Mouse (Mus musculus) liver, embryonic 11.5 days (tissue): ENCODE data around the gene Aim2. TPM values are rescaled to one million over a fixed set of nuclear protein-coding genes. Genes with fewer than 3 reads are reported as not detected.
"Not testable (repeated sequence)": the region's sequence is repeated elsewhere in the genome, so short reads cannot be mapped to it uniquely, and the experiment has no call there.

Source experiments
- ATAC-seq: fragments of 200-750 bp; cut with Nextera tagmentation; replicated peaks from 2 replicates; pipeline ENCODE4 v1.8.0; 2017; ENCODE audit warnings: moderate number of reproducible peaks, mild to moderate bottlenecking, moderate TSS enrichment, moderate library complexity; ENCODE audit not compliant: low FRiP score
- DNase-seq: peaks from one replicate; pipeline ENCODE4 v3.0.0-alpha.2; 2017; ENCODE audit warnings: low spot score
- H3K27ac ChIP-seq: fragments of 300-500 bp; sonication (generic); 2 replicates; pipeline ENCODE4 v1.5.1; 2014; ENCODE audit warnings: mild to moderate bottlenecking, low read depth, low read length, control low read depth
- H3K27me3 ChIP-seq: fragments of 300-500 bp; sonication (generic); replicated peaks from 2 replicates; pipeline ENCODE4 v1.6.1; 2014; ENCODE audit warnings: low read length, mixed read lengths; ENCODE audit not compliant: control insufficient read depth, insufficient read depth
- H3K36me3 ChIP-seq: fragments of 300-500 bp; sonication (generic); 2 replicates; pipeline ENCODE4 v1.6.1; 2014; ENCODE audit warnings: mild to moderate bottlenecking, low read length, moderate library complexity, mixed read lengths; ENCODE audit not compliant: control insufficient read depth, insufficient read depth
- H3K4me1 ChIP-seq: fragments of 300-500 bp; sonication (generic); replicated peaks from 2 replicates; pipeline ENCODE4 v1.6.1; 2014; ENCODE audit warnings: low read length, mixed read lengths; ENCODE audit not compliant: control insufficient read depth, insufficient read depth
- H3K4me2 ChIP-seq: fragments of 300-500 bp; sonication (generic); 2 replicates; pipeline ENCODE4 v1.6.1; 2014; ENCODE audit warnings: mild to moderate bottlenecking, control low read depth, moderate library complexity
- H3K4me3 ChIP-seq: fragments of 300-500 bp; sonication (generic); 2 replicates; pipeline ENCODE4 v1.5.1; 2014; ENCODE audit warnings: low read depth, low read length, control low read depth
- H3K9ac ChIP-seq: fragments of 300-500 bp; sonication (generic); 2 replicates; pipeline ENCODE4 v1.6.1; 2014; ENCODE audit warnings: low read depth, low read length, control low read depth
- H3K9me3 ChIP-seq: fragments of 300-500 bp; sonication (generic); 2 replicates; pipeline ENCODE4 v1.6.1; 2016; ENCODE audit warnings: low read length, inconsistent platforms, mixed read lengths; ENCODE audit not compliant: control insufficient read depth
- WGBS: fragments of 180-500 bp; shearing (Covaris S2); extraction: QIAGEN DNeasy Blood & Tissue Kit; methylation state at CpG from one replicate; pipeline ENCODE4 v1.1.7; 2014; 5-methylcytosine and 5-hydroxymethylcytosine counted together
- polyA plus RNA-seq: library from polyadenylated mRNA; unstranded; fragments of >200 nt; fragmentation: Nextera tagmentation; extraction: Ambion mirVana; gene quantifications from 2 replicates; pipeline ENCODE4 v1.2.1, GENCODE M21; 2014

Gene Aim2
- polyA plus RNA-seq, 1 experiment from 2014 or later: 1.1 TPM

- 36% methylated on average over 4 of the region's 4 CpGs for WGBS
- Histone ChIP-seq H3K9ac (no peak overlapping the region), H3K36me3 (no peaks in the 10 kb centered on the region), H3K27me3 (no peaks in the 10 kb centered on the region), H3K27ac (no peak overlapping the region), H3K9me3 (no peaks in the 10 kb centered on the region), H3K4me2 (no peak overlapping the region), H3K4me1 (no peaks in the 10 kb centered on the region), H3K4me3 (no peak overlapping the region)
- DNase-seq: no peak
- no peak for ATAC-seq
Observed at GRCm38 (mm10) chr1:173441210-173441609, 90.5 kb downstream of the Aim2 start.

GRCm38 (mm10) chr1:173443061-173443460, 92.4 kb downstream of the Aim2 start:
- H3K36me3 ChIP-seq: no peaks in the 10 kb centered on the region
- no peak overlapping the region for H3K4me3 ChIP-seq
- ATAC-seq: no peak
- H3K9me3 ChIP-seq: no peaks in the 10 kb centered on the region
- no peak overlapping the region for H3K9ac ChIP-seq
- H3K27ac ChIP-seq: no peak overlapping the region
- no peaks in the 10 kb centered on the region for H3K27me3 ChIP-seq
- H3K4me2 ChIP-seq: no peak overlapping the region
- DNase-seq: no peak
- H3K4me1 ChIP-seq: no peaks in the 10 kb centered on the region
- 72% methylated on average over 1 of the region's 1 CpGs for WGBS

GRCm38 (mm10) chr1:173447067-173447466, 96.4 kb downstream of the Aim2 start:
- H3K4me1 ChIP-seq: no peaks in the 10 kb centered on the region

GRCm38 (mm10) chr1:173450621-173451020, 99.9 kb downstream of the Aim2 start:
- no peaks in the 10 kb centered on the region for H3K4me1 ChIP-seq
- no peak overlapping the region for H3K27ac ChIP-seq
- no peaks in the 10 kb centered on the region for H3K9me3 ChIP-seq
- no peaks in the 10 kb centered on the region for H3K36me3 ChIP-seq
- WGBS: 81% methylated on average over 4 of the region's 4 CpGs
- H3K27me3 ChIP-seq: no peaks in the 10 kb centered on the region
- DNase-seq (no peak), ATAC-seq (no peak)
- no peak overlapping the region for H3K9ac ChIP-seq
- no peak overlapping the region for H3K4me2 ChIP-seq
- H3K4me3 ChIP-seq: no peak overlapping the region

More at GRCm38 (mm10) chr1:173447067-173447466, 96.4 kb downstream of the Aim2 start:
- WGBS: 65% methylated on average over 4 of the region's 4 CpGs
- ATAC-seq: no peak
- Histone ChIP-seq H3K9me3 (no peaks in the 10 kb centered on the region), H3K27ac (no peak overlapping the region), H3K4me3 (no peak overlapping the region), H3K9ac (no peak overlapping the region), H3K27me3 (no peaks in the 10 kb centered on the region), H3K4me2 (no peak overlapping the region), H3K36me3 (no peaks in the 10 kb centered on the region)
- no peak for DNase-seq

- H3K9ac ChIP-seq: no peak overlapping the region
- no peaks in the 10 kb centered on the region for H3K9me3 ChIP-seq
- H3K4me3 ChIP-seq: no peak overlapping the region
- WGBS: 86% methylated on average over 5 of the region's 5 CpGs
- no peak for DNase-seq
- no peaks in the 10 kb centered on the region for H3K36me3 ChIP-seq
- H3K27ac ChIP-seq: no peak overlapping the region
- no peaks in the 10 kb centered on the region for H3K27me3 ChIP-seq
- no peak for ATAC-seq
- H3K4me2 ChIP-seq: no peak overlapping the region
- no peaks in the 10 kb centered on the region for H3K4me1 ChIP-seq
Observed at GRCm38 (mm10) chr1:173451665-173452064, 101.0 kb downstream of the Aim2 start.

GRCm38 (mm10) chr1:173456139-173456754, 105.6 kb downstream of the Aim2 start:
- Histone ChIP-seq H3K9me3 (no peaks in the 10 kb centered on the region), H3K27ac (no peak overlapping the region), H3K4me3 (no peak overlapping the region), H3K4me1 (no peaks in the 10 kb centered on the region), H3K4me2 (no peak overlapping the region), H3K36me3 (no peaks in the 10 kb centered on the region), H3K27me3 (no peaks in the 10 kb centered on the region), H3K9ac (no peak overlapping the region)
- WGBS: 54% methylated on average over 7 of the region's 7 CpGs
- ATAC-seq (peak; percentile 62), DNase-seq (no peak)

- Histone ChIP-seq H3K4me2 (no peak overlapping the region), H3K9me3 (no peaks in the 10 kb centered on the region), H3K36me3 (no peaks in the 10 kb centered on the region), H3K4me3 (no peak overlapping the region), H3K9ac (no peak overlapping the region), H3K4me1 (no peaks in the 10 kb centered on the region), H3K27me3 (no peaks in the 10 kb centered on the region), H3K27ac (no peak overlapping the region)
- DNase-seq: no peak
- WGBS: 85% methylated on average over 5 of the region's 5 CpGs
- ATAC-seq: no peak
Observed at GRCm38 (mm10) chr1:173456761-173457160, 106.1 kb downstream of the Aim2 start.

- not testable (repeated sequence) for H3K4me3 ChIP-seq, ATAC-seq, H3K27ac ChIP-seq, H3K4me2 ChIP-seq, H3K4me1 ChIP-seq, H3K27me3 ChIP-seq, H3K36me3 ChIP-seq, H3K9ac ChIP-seq, H3K9me3 ChIP-seq, DNase-seq
- 83% methylated on average over 5 of the region's 5 CpGs for whole genome bisulfite sequencing
Observed at GRCm38 (mm10) chr1:173480399-173481181, 129.9 kb downstream of the Aim2 start.

GRCm38 (mm10) chr1:173481182-173481574, 130.5 kb downstream of the Aim2 start:
- not testable (repeated sequence) for H3K4me1 ChIP-seq, ATAC-seq, DNase-seq, H3K36me3 ChIP-seq, H3K27me3 ChIP-seq, H3K9me3 ChIP-seq, H3K4me2 ChIP-seq, H3K27ac ChIP-seq, H3K9ac ChIP-seq, H3K4me3 ChIP-seq
- WGBS: 81% methylated on average over 3 of the region's 3 CpGs
